Mouse (Mus musculus) midbrain, postnatal 0 days (tissue): ENCODE results near the gene Tmem216. TPM values are rescaled to one million over a fixed set of nuclear protein-coding genes. Genes with fewer than 3 reads are reported as not detected.

Experiments
- ATAC-seq: fragments of 200-750 bp; cut with Nextera tagmentation; 2 replicates; pipeline ENCODE4 v1.8.0; 2017; ENCODE audit warnings: moderate number of reproducible peaks, mild to moderate bottlenecking, moderate TSS enrichment, moderate library complexity; ENCODE audit not compliant: low FRiP score
- DNase-seq: peaks from one replicate; pipeline ENCODE4 v3.0.0-alpha.2; 2015; ENCODE audit warnings: low spot score
- H3K27ac ChIP-seq: fragments of 300-500 bp; sonication (generic); 2 replicates; pipeline ENCODE4 v1.5.1; 2014; ENCODE audit warnings: low read depth, mild to moderate bottlenecking, low read length, mixed read lengths
- H3K27me3 ChIP-seq: fragments of 300-500 bp; sonication (generic); 2 replicates; pipeline ENCODE4 v1.6.1; 2014; ENCODE audit warnings: low read length, control low read depth, mixed read lengths; ENCODE audit not compliant: insufficient read depth
- H3K36me3 ChIP-seq: fragments of 300-500 bp; sonication (generic); 2 replicates; pipeline ENCODE4 v1.6.1; 2014; ENCODE audit warnings: low read length, control low read depth, mixed read lengths; ENCODE audit not compliant: insufficient read depth
- H3K4me1 ChIP-seq: fragments of 300-500 bp; sonication (generic); 2 replicates; pipeline ENCODE4 v1.6.1; 2014; ENCODE audit warnings: mild to moderate bottlenecking, control low read depth, antibody characterized with exemption, low read length, mixed read lengths; ENCODE audit not compliant: insufficient read depth
- H3K4me2 ChIP-seq: fragments of 300-500 bp; sonication (generic); 2 replicates; pipeline ENCODE4 v1.6.1; 2014; ENCODE audit warnings: low read depth, mild to moderate bottlenecking, low read length, mixed read lengths; ENCODE audit not compliant: poor library complexity, severe bottlenecking
- H3K4me3 ChIP-seq: fragments of 300-500 bp; sonication (generic); 2 replicates; pipeline ENCODE4 v1.5.1; 2014; ENCODE audit warnings: low read depth, mild to moderate bottlenecking, low read length, moderate library complexity
- H3K9ac ChIP-seq: fragments of 300-500 bp; sonication (generic); replicated peaks from 2 replicates; pipeline ENCODE4 v1.6.1; 2014; ENCODE audit warnings: mild to moderate bottlenecking, low read length, moderate library complexity, mixed read lengths; ENCODE audit not compliant: poor library complexity, severe bottlenecking
- H3K9me3 ChIP-seq: fragments of 300-500 bp; sonication (generic); 2 replicates; pipeline ENCODE4 v1.6.1; 2016; ENCODE audit warnings: low read length, control low read depth
- CTCF ChIP-seq: IDR thresholded peaks from 2 replicates; pipeline ENCODE4 v1.5.1; 2016; ENCODE audit warnings: antibody characterized with exemption, mild to moderate bottlenecking
- WGBS: fragments of 180-500 bp; shearing (Covaris S2); extraction: QIAGEN DNeasy Blood & Tissue Kit; methylation state at CpG from one replicate; pipeline ENCODE4 v1.1.7; 2014; 5-methylcytosine and 5-hydroxymethylcytosine counted together
- polyA plus RNA-seq: library from polyadenylated mRNA; unstranded; fragments of >200 nt; fragmentation: Nextera tagmentation; extraction: Ambion mirVana; gene quantifications from 2 replicates; pipeline ENCODE4 v1.2.1, GENCODE M21; 2015
- total RNA-seq: library from RNA; depleted of rRNA; stranded (reverse); fragments of >200 nt; gene quantifications from 2 replicates; pipeline ENCODE4 v1.2.3, GENCODE M21; 2014

Gene Tmem216
- total and polyA plus RNA-seq, 2 experiments from 2014 or later: 33.8 to 41.5 TPM

- no peak for TF ChIP-seq CTCF
- peaks cover 9% of the 10 kb centered on the region for H3K36me3 ChIP-seq
- DNase-seq (no peak), ATAC-seq (no peak)
- H3K27ac ChIP-seq: peak overlapping the region; percentile 92
- H3K4me2 ChIP-seq: peak overlapping the region; percentile 58
- no peaks in the 10 kb centered on the region for H3K9me3 ChIP-seq
- 1% methylated on average over 6 of the region's 6 CpGs for WGBS
- peak overlapping the region; percentile 56 for H3K9ac ChIP-seq
- H3K4me3 ChIP-seq: peak overlapping the region; percentile 21; the same call in 1 of the 2 replicates
- peaks cover 14% of the 10 kb centered on the region for H3K4me1 ChIP-seq
- no peaks in the 10 kb centered on the region for H3K27me3 ChIP-seq
Measured at GRCm38 (mm10) chr19:10602247-10602769, 46.3 kb upstream of the Tmem216 start.

DNA sequence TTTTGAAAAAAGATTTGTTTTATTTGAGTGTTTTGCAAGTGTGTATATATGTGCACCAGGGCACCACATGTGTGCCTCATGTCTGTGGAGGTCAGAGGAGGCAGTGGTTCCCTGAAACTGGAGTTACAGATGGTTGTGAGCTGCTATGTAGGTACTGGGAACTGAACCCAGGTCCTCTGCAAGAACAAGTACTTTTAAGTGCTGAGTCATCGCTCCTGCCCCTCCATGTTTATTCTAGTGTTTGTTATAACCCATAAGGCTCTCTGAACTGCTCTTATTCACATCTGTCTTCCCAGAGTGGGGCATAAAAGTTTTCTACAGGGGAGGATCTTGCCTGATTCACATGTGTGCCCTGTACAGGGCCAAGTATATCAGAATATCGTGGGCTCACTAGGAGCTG lies 43.6 kb upstream of the Tmem216 start:
- no peak overlapping the region for H3K9ac ChIP-seq
- H3K36me3 ChIP-seq: peaks cover 24% of the 10 kb centered on the region
- no peaks in the 10 kb centered on the region for H3K27me3 ChIP-seq
- ATAC-seq: no peak
- no peak overlapping the region for H3K4me2 ChIP-seq
- peaks cover 4% of the 10 kb centered on the region for H3K4me1 ChIP-seq
- no peak overlapping the region for H3K4me3 ChIP-seq
- no peak for TF ChIP-seq CTCF
- WGBS: 91% methylated on average over 2 of the region's 2 CpGs
- H3K9me3 ChIP-seq: no peaks in the 10 kb centered on the region
- no peak overlapping the region for H3K27ac ChIP-seq
- DNase-seq: no peak

DNA sequence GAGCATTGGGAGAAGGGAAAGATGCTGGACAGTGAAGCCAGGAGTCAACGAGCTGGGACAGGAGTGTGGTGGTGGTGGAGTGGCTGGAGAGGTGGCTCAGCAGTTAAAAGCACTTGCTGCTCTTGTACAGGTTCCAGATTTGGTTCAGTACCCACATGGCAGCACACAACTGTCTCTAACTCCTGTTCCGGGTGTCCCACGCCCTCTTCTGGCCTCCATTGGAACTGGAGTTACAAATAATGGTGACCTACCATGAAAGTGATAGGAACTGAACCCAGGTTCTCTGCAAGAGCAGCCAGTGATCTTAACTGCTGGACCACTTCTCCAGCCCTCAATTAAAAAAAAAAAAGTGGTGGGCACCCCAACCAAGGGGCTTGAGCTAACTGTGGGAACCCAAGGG lies 42.1 kb upstream of the Tmem216 start:
- ATAC-seq: no peak
- no peaks in the 10 kb centered on the region for H3K27me3 ChIP-seq
- H3K27ac ChIP-seq: no peak overlapping the region
- H3K36me3 ChIP-seq: peaks cover 24% of the 10 kb centered on the region
- H3K4me2 ChIP-seq: no peak overlapping the region
- H3K4me3 ChIP-seq: no peak overlapping the region
- DNase-seq: no peak
- H3K9ac ChIP-seq: no peak overlapping the region
- TF ChIP-seq CTCF: peak; percentile 37
- 52% methylated on average over 3 of the region's 3 CpGs for WGBS
- no peaks in the 10 kb centered on the region for H3K9me3 ChIP-seq
- no peaks in the 10 kb centered on the region for H3K4me1 ChIP-seq

- TF ChIP-seq CTCF: no peak
- Histone ChIP-seq H3K9me3 (no peaks in the 10 kb centered on the region), H3K27me3 (no peaks in the 10 kb centered on the region), H3K4me1 (no peaks in the 10 kb centered on the region), H3K9ac (no peak overlapping the region), H3K36me3 (peaks cover 29% of the 10 kb centered on the region), H3K27ac (no peak overlapping the region), H3K4me3 (no peak overlapping the region), H3K4me2 (no peak overlapping the region)
- ATAC-seq (no peak), DNase-seq (no peak)
- 92% methylated on average over 6 of the region's 6 CpGs for WGBS
Measured at GRCm38 (mm10) chr19:10591659-10592377, 35.8 kb upstream of the Tmem216 start.

DNA sequence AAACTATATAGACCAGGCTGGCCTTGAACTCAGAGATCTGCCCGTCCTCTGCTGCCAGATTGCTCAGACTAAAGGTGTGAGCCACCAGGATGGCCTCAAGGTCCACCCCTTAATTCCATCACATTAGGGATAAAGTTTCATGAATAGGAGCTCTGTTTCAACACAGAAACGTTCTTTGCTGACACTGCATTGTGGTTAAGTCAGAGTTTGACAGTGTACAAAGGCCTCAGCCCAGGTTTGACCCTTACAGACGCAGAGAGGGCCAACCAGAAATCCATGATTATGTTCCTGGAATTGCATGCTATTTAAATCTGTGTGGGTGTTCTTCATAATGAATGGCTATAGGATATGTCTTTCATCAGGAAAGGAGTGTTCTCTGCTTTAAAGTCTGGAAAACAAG lies 34.3 kb upstream of the Tmem216 start:
- no peak overlapping the region for H3K4me2 ChIP-seq
- no peak for TF ChIP-seq CTCF
- H3K36me3 ChIP-seq: peaks cover 21% of the 10 kb centered on the region
- no peaks in the 10 kb centered on the region for H3K9me3 ChIP-seq
- ATAC-seq: no peak
- H3K27me3 ChIP-seq: no peaks in the 10 kb centered on the region
- no peak overlapping the region for H3K27ac ChIP-seq
- no peaks in the 10 kb centered on the region for H3K4me1 ChIP-seq
- WGBS: 75% methylated on average over 3 of the region's 3 CpGs
- no peak for DNase-seq
- no peak overlapping the region for H3K4me3 ChIP-seq
- no peak overlapping the region for H3K9ac ChIP-seq

- ATAC-seq (no peak), DNase-seq (no peak)
- WGBS: 74% methylated on average over 5 of the region's 5 CpGs
- H3K4me3 ChIP-seq: no peak overlapping the region
- no peak overlapping the region for H3K4me2 ChIP-seq
- peaks cover 18% of the 10 kb centered on the region for H3K36me3 ChIP-seq
- no peaks in the 10 kb centered on the region for H3K9me3 ChIP-seq
- no peak overlapping the region for H3K9ac ChIP-seq
- H3K4me1 ChIP-seq: no peaks in the 10 kb centered on the region
- no peaks in the 10 kb centered on the region for H3K27me3 ChIP-seq
- no peak overlapping the region for H3K27ac ChIP-seq
- TF ChIP-seq CTCF: no peak
Measured at GRCm38 (mm10) chr19:10589127-10589857, 33.3 kb upstream of the Tmem216 start.
